Mouse (Mus musculus): Measurements from ENCODE around the gene Rbck1. TPM values are rescaled to one million over a fixed set of nuclear protein-coding genes. Genes with fewer than 3 reads are reported as not detected.

The Rbck1 gene
- 58.2 and 64.9 TPM in 2 replicates for polyA plus RNA-seq (2014; fragmentation: Nextera tagmentation; extraction: Ambion mirVana)

DNA sequence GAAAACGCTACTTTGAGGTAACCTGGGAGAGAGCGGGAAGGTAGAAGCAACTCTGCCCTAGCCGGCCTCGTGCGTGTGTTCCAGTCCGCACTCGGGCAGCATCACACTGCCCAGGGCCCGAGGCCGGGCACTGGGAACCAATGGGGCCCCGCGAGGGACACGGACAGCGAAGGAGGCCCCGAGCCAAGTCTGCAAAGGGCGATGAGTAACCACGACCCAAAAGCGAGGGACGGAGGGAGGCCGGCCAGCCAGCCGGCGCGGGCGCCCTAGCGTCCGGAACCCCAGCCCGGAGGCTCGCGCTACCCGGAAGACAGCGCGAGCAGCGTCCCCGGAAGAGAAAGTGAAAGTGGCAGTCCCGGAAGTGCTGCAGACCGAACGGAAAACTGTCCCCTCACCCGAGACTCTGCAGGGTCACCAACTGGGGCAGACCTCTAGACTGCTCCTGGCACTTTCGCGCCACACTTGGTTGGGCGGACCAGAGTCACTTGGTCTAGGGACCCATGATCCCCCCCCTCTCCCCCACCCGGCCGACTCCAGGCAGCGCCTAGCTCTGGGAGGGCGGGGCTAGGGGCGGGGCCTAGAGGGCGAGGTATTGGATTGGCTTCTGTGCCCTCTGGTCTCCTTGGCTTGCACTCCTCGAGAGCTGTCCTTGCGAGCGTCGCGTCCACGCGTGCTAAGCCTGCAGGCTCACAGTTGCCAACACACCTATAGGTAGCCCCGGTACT is at the start of gene Rbck1:
Gene Rbck1, minus strand, starts transcription at position 553 of the 725 bp plus-strand sequence.
- DNase-seq (ENCODE audit: low spot score): peak; percentile 89
- Histone ChIP-seq H3K27ac (replicated peaks; ENCODE audit: low read depth, low read length) (peak within 1 kb of the TSS; percentile 76), H3K4me3 (ENCODE audit: low read depth, low read length) (peak within 1 kb of the TSS; percentile 61), H3K36me3 (replicated peaks; ENCODE audit: control insufficient read depth, insufficient read depth, low read depth, low read length) (no peaks in the 10 kb centered on the region; the same call in none of the 2 replicates), H3K4me2 (ENCODE audit: low read depth, low read length) (peak within 1 kb of the TSS; percentile 72), H3K9ac (replicated peaks; ENCODE audit: low read length) (peak within 1 kb of the TSS; percentile 88), H3K27me3 (ENCODE audit: control insufficient read depth, insufficient read depth, low read length) (no peaks in the 10 kb centered on the region), H3K4me1 (ENCODE audit: control insufficient read depth, insufficient read depth, low read length) (peaks cover 2% of the 10 kb centered on the region; the same call in 1 of the 2 replicates), H3K9me3 (replicated peaks; ENCODE audit: control insufficient read depth, low read length) (no peaks in the 10 kb centered on the region)
- ATAC-seq (replicated peaks; ENCODE audit: insufficient number of reproducible peaks, low FRiP score, low TSS enrichment, low read depth): peak; percentile 94
- 0% methylated on average over 53 of the region's 54 CpGs for WGBS

- H3K4me1 ChIP-seq (ENCODE audit: control insufficient read depth, insufficient read depth, low read length): peaks cover 6% of the 10 kb centered on the region
- H3K27ac ChIP-seq (replicated peaks; ENCODE audit: low read depth, low read length): no peak within 1 kb of the TSS; the same call in 1 of the 2 replicates
- no peaks in the 10 kb centered on the region for H3K36me3 ChIP-seq (replicated peaks; ENCODE audit: control insufficient read depth, insufficient read depth, low read depth, low read length)
- DNase-seq (ENCODE audit: low spot score): peak; percentile 54
- no peaks in the 10 kb centered on the region for H3K27me3 ChIP-seq (ENCODE audit: control insufficient read depth, insufficient read depth, low read length)
- peak within 1 kb of the TSS; percentile 42 for H3K4me2 ChIP-seq (ENCODE audit: low read depth, low read length)
- H3K9me3 ChIP-seq (replicated peaks; ENCODE audit: control insufficient read depth, low read length): no peaks in the 10 kb centered on the region
- H3K9ac ChIP-seq (replicated peaks; ENCODE audit: low read length): peak within 1 kb of the TSS; percentile 37
- ATAC-seq (replicated peaks; ENCODE audit: insufficient number of reproducible peaks, low FRiP score, low TSS enrichment, low read depth): peak; percentile 75
- 2% methylated on average over 16 of the region's 16 CpGs for WGBS
- H3K4me3 ChIP-seq (ENCODE audit: low read depth, low read length): 0 out of 2 replicates have a peak within 1 kb of the TSS, but pooled peaks have one; percentile 8
Observed at GRCm38 (mm10) chr2:152376345-152376741, 43.9 kb upstream of the Rbck1 start, which contains the start of gene Nrsn2. TSS of gene Nrsn2 (minus strand) at chr2:152376638.

- Histone ChIP-seq H3K9me3 (replicated peaks; ENCODE audit: control insufficient read depth, low read length) (no peaks in the 10 kb centered on the region), H3K4me2 (ENCODE audit: low read depth, low read length) (peak overlapping the region; percentile 42), H3K36me3 (replicated peaks; ENCODE audit: control insufficient read depth, insufficient read depth, low read depth, low read length) (no peaks in the 10 kb centered on the region), H3K27ac (replicated peaks; ENCODE audit: low read depth, low read length) (no peak overlapping the region; the same call in 1 of the 2 replicates), H3K9ac (replicated peaks; ENCODE audit: low read length) (peak overlapping the region; percentile 28), H3K4me1 (ENCODE audit: control insufficient read depth, insufficient read depth, low read length) (peaks cover 6% of the 10 kb centered on the region), H3K27me3 (ENCODE audit: control insufficient read depth, insufficient read depth, low read length) (no peaks in the 10 kb centered on the region), H3K4me3 (ENCODE audit: low read depth, low read length) (0 out of 2 replicates have a peak overlapping the region, but pooled peaks have one; percentile 8)
- 2% methylated on average over 21 of the region's 21 CpGs for WGBS
- ATAC-seq (replicated peaks; ENCODE audit: insufficient number of reproducible peaks, low FRiP score, low TSS enrichment, low read depth) (peak; percentile 72), DNase-seq (ENCODE audit: low spot score) (peak; percentile 74)
Observed at GRCm38 (mm10) chr2:152375652-152376344, 43.3 kb upstream of the Rbck1 start.

GRCm38 (mm10) chr2:152373547-152373946 is 41.1 kb upstream of the Rbck1 start:
- no peak for ATAC-seq (replicated peaks; ENCODE audit: insufficient number of reproducible peaks, low FRiP score, low TSS enrichment, low read depth)
- H3K36me3 ChIP-seq (replicated peaks; ENCODE audit: control insufficient read depth, insufficient read depth, low read depth, low read length): no peaks in the 10 kb centered on the region
- 82% methylated on average over 9 of the region's 9 CpGs for WGBS
- no peak overlapping the region for H3K27ac ChIP-seq (replicated peaks; ENCODE audit: low read depth, low read length)
- no peak for DNase-seq (ENCODE audit: low spot score)
- H3K9ac ChIP-seq (replicated peaks; ENCODE audit: low read length): no peak overlapping the region
- H3K4me1 ChIP-seq (ENCODE audit: control insufficient read depth, insufficient read depth, low read length): peaks cover 6% of the 10 kb centered on the region
- H3K27me3 ChIP-seq (ENCODE audit: control insufficient read depth, insufficient read depth, low read length): no peaks in the 10 kb centered on the region
- H3K9me3 ChIP-seq (replicated peaks; ENCODE audit: control insufficient read depth, low read length): no peaks in the 10 kb centered on the region
- H3K4me3 ChIP-seq (ENCODE audit: low read depth, low read length): no peak overlapping the region
- no peak overlapping the region for H3K4me2 ChIP-seq (ENCODE audit: low read depth, low read length)

- H3K27me3 ChIP-seq (ENCODE audit: control insufficient read depth, insufficient read depth, low read length): no peaks in the 10 kb centered on the region
Observed at GRCm38 (mm10) chr2:152372661-152373060, 40.2 kb upstream of the Rbck1 start.

DNA sequence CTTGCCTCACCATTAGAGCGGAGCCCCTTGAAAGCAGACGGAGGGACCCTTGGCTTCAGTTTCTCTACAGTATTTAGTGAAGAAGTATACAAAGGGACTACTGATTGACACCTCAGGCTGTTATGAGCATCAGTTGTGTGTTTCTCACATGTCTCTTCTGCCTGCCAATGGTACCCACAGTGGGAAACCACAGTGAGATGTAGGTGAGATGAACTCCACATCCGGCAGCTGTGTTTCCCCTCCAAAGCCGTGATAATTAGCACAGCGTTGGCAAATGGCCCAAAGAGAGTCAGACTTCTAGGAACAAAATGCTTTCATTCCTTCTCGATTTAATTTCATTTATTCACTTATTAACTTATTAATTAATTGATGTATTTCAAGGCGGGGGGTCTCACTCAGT is 39.7 kb upstream of the Rbck1 start:
- 87% methylated on average over 7 of the region's 7 CpGs for WGBS
- no peak overlapping the region for H3K4me3 ChIP-seq (ENCODE audit: low read depth, low read length)
- H3K4me1 ChIP-seq (ENCODE audit: control insufficient read depth, insufficient read depth, low read length): peaks cover 6% of the 10 kb centered on the region
- no peak overlapping the region for H3K4me2 ChIP-seq (ENCODE audit: low read depth, low read length)
- no peak overlapping the region for H3K27ac ChIP-seq (replicated peaks; ENCODE audit: low read depth, low read length)
- no peaks in the 10 kb centered on the region for H3K36me3 ChIP-seq (replicated peaks; ENCODE audit: control insufficient read depth, insufficient read depth, low read depth, low read length)
- ATAC-seq (replicated peaks; ENCODE audit: insufficient number of reproducible peaks, low FRiP score, low TSS enrichment, low read depth) (no peak), DNase-seq (ENCODE audit: low spot score) (no peak)
- no peaks in the 10 kb centered on the region for H3K9me3 ChIP-seq (replicated peaks; ENCODE audit: control insufficient read depth, low read length)
- no peak overlapping the region for H3K9ac ChIP-seq (replicated peaks; ENCODE audit: low read length)
- H3K27me3 ChIP-seq (ENCODE audit: control insufficient read depth, insufficient read depth, low read length): no peaks in the 10 kb centered on the region

More at GRCm38 (mm10) chr2:152372661-152373060, 40.2 kb upstream of the Rbck1 start:
- ATAC-seq (replicated peaks; ENCODE audit: insufficient number of reproducible peaks, low FRiP score, low TSS enrichment, low read depth): no peak
- WGBS: 58% methylated on average over 4 of the region's 4 CpGs
- Histone ChIP-seq H3K4me1 (ENCODE audit: control insufficient read depth, insufficient read depth, low read length) (peaks cover 6% of the 10 kb centered on the region), H3K4me2 (ENCODE audit: low read depth, low read length) (no peak overlapping the region), H3K4me3 (ENCODE audit: low read depth, low read length) (no peak overlapping the region), H3K9ac (replicated peaks; ENCODE audit: low read length) (no peak overlapping the region), H3K36me3 (replicated peaks; ENCODE audit: control insufficient read depth, insufficient read depth, low read depth, low read length) (no peaks in the 10 kb centered on the region), H3K27ac (replicated peaks; ENCODE audit: low read depth, low read length) (no peak overlapping the region), H3K9me3 (replicated peaks; ENCODE audit: control insufficient read depth, low read length) (no peaks in the 10 kb centered on the region)
- DNase-seq (ENCODE audit: low spot score): no peak

DNA sequence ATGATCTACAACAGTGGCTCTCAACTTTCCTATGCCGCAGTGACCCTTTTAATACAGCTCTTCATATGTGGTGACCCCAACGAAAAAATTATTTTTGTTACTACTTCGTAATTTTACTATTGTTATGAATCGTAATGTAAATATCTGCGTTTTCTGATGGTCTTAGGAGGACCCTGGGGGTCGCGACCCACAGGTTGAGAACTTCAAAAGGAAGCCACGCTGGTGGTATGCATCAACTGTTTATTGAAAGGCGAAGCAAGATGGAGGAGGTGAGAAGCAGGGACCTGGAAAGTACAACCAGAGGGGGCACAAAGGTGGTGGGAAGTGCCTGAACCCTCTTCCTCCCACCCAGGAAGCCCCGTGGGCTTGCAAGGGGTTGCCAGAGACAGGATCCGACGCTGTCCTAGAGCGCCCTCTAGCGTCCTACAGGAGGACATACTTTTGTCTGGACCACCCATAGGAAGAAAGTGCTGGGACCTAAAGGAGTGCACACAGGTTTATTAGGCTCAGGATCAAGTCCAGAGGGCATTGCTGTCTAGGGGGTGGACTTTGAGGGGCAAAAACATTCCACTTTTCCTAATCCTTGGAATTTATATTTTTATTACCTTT is 36.2 kb upstream of the Rbck1 start:
- WGBS: 30% methylated on average over 14 of the region's 14 CpGs
- Histone ChIP-seq H3K27ac (replicated peaks; ENCODE audit: low read depth, low read length) (no peak overlapping the region), H3K4me2 (ENCODE audit: low read depth, low read length) (no peak overlapping the region), H3K36me3 (replicated peaks; ENCODE audit: control insufficient read depth, insufficient read depth, low read depth, low read length) (no peaks in the 10 kb centered on the region), H3K27me3 (ENCODE audit: control insufficient read depth, insufficient read depth, low read length) (no peaks in the 10 kb centered on the region), H3K9ac (replicated peaks; ENCODE audit: low read length) (no peak overlapping the region), H3K4me1 (ENCODE audit: control insufficient read depth, insufficient read depth, low read length) (no peaks in the 10 kb centered on the region), H3K9me3 (replicated peaks; ENCODE audit: control insufficient read depth, low read length) (no peaks in the 10 kb centered on the region), H3K4me3 (ENCODE audit: low read depth, low read length) (no peak overlapping the region)
- DNase-seq (ENCODE audit: low spot score) (peak; percentile 76), ATAC-seq (replicated peaks; ENCODE audit: insufficient number of reproducible peaks, low FRiP score, low TSS enrichment, low read depth) (0 out of 2 replicates have a peak, but pooled peaks have one; percentile 14)
